Mouse (Mus musculus): ENCODE measurements at regions not wholly inside any gene's neighbourhood (a gene's known extent, or its start where the extent isn't known, plus 50 kb on each side); places are given as distances from the start of the nearest gene placed in this dataset.

GRCm38 (mm10) chr1:34677105-34677741 is 97.8 kb downstream of the Amer3 start:
- no peak for TF ChIP-seq POLR2A (IDR thresholded peaks at IDR 0.05; ENCODE audit: borderline replicate concordance, control insufficient read depth, low read depth, low read length)
- no peak for TF ChIP-seq CTCF (IDR thresholded peaks at IDR 0.05; ENCODE audit: control insufficient read depth, insufficient read depth, low read length)
